Mouse (Mus musculus): ENCODE data around the gene Adam6a.

GRCm38 (mm10) chr12:113578241-113578640, 34.5 kb downstream of the Adam6a start:
- TF ChIP-seq GATA1 (IDR thresholded peaks at IDR 0.05; ENCODE audit: borderline replicate concordance, low read length), result no peak
- no peak for TF ChIP-seq FLI1 (IDR thresholded peaks at IDR 0.05; ENCODE audit: low read length)

Data from megakaryocyte, embryonic 14.5 days (primary cell).